Mouse (Mus musculus) intestine, embryonic 16.5 days (tissue): Measurements from ENCODE around the gene Lrr1. TPM values are rescaled to one million over a fixed set of nuclear protein-coding genes. Genes with fewer than 3 reads are reported as not detected.

ENCODE experiments used
- ATAC-seq: fragments of 200-750 bp; cut with Nextera tagmentation; 2 replicates; pipeline ENCODE4 v1.8.0; 2017; ENCODE audit warnings: moderate TSS enrichment, moderate library complexity
- H3K27ac ChIP-seq: fragments of 300-500 bp; sonication (generic); 2 replicates; pipeline ENCODE4 v1.5.1; 2014; ENCODE audit warnings: mild to moderate bottlenecking, low read length
- H3K27me3 ChIP-seq: fragments of 300-500 bp; sonication (generic); replicated peaks from 2 replicates; pipeline ENCODE4 v1.6.1; 2014; ENCODE audit warnings: low read length, control low read depth, mixed read lengths; ENCODE audit not compliant: control insufficient read depth, insufficient read depth
- H3K36me3 ChIP-seq: fragments of 300-500 bp; sonication (generic); 2 replicates; pipeline ENCODE4 v1.6.1; 2014; ENCODE audit warnings: low read length, control low read depth; ENCODE audit not compliant: control insufficient read depth, insufficient read depth
- H3K4me1 ChIP-seq: fragments of 300-500 bp; sonication (generic); 2 replicates; pipeline ENCODE4 v1.6.1; 2014; ENCODE audit warnings: low read length, control low read depth, mixed read lengths; ENCODE audit not compliant: control insufficient read depth, insufficient read depth
- H3K4me2 ChIP-seq: fragments of 300-500 bp; sonication (generic); 2 replicates; pipeline ENCODE4 v1.6.1; 2014; ENCODE audit warnings: low read depth, low read length, control low read depth
- H3K4me3 ChIP-seq: fragments of 300-500 bp; sonication (generic); 2 replicates; pipeline ENCODE4 v1.5.1; 2014; ENCODE audit warnings: mild to moderate bottlenecking, low read length
- H3K9ac ChIP-seq: fragments of 300-500 bp; sonication (generic); 2 replicates; pipeline ENCODE4 v1.6.1; 2014; ENCODE audit warnings: low read depth, low read length
- H3K9me3 ChIP-seq: fragments of 300-500 bp; sonication (generic); 2 replicates; pipeline ENCODE4 v1.6.1; 2016; ENCODE audit warnings: low read length, control low read depth; ENCODE audit not compliant: control insufficient read depth
- WGBS: fragments of 180-500 bp; shearing (Covaris S2); extraction: QIAGEN DNeasy Blood & Tissue Kit; methylation state at CpG from one replicate; pipeline ENCODE4 v1.1.7; 2014; 5-methylcytosine and 5-hydroxymethylcytosine counted together
- polyA plus RNA-seq: library from polyadenylated mRNA; unstranded; fragments of >200 nt; fragmentation: Nextera tagmentation; extraction: Ambion mirVana; gene quantifications from 2 replicates; pipeline ENCODE4 v1.2.1, GENCODE M21; 2015

Lrr1 gene
- polyA plus RNA-seq, 1 experiment from 2014 or later, result 17.3 TPM

DNA sequence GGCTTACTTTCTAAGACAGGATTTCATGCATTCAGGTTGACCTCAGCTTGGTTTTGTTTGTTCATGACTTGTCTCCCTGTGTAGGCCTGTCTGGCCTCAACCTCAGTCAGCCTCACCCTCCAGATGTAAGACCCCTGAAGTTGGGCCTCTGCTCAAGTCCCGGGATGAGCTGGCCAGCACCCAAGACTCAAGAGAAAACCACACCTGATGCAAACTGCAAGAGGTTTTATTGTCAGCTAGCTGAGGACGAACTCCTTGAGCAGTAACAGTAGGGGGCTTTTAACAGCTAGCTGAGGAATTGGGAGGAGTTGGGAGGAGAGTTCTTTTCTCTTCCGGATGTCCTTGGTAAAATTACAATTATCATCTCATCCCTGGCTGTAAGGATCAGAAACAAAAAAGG is 8.9 kb downstream of the Lrr1 start:
- Histone ChIP-seq H3K9ac (no peak overlapping the region), H3K4me3 (no peak overlapping the region), H3K27ac (no peak overlapping the region), H3K4me1 (no peaks in the 10 kb centered on the region), H3K4me2 (no peak overlapping the region), H3K27me3 (no peaks in the 10 kb centered on the region), H3K9me3 (no peaks in the 10 kb centered on the region), H3K36me3 (peaks cover 6% of the 10 kb centered on the region)
- 85% methylated on average over 3 of the region's 3 CpGs for WGBS
- ATAC-seq, result no peak

DNA sequence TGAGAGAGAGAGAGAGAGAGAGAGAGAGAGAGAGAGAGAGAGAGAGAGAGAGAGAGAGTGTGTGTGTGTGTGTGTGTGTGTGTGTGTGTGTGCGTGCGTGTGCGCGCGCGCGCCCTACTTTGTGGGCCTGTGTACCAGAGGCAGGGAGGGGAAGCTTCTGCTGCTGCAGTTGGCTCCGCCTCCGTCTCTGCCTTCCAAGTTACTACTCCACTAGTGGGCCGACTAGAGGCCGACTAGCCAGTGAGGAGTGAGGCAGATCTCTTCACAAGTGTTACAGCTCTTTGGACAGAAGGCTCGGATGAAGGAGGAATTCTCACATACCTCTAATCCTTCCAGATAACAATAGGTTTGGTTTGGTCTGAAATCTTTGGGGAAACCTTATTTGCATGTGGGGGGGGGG is 10.8 kb downstream of the Lrr1 start:
- 58% methylated on average over 12 of the region's 12 CpGs for WGBS
- ATAC-seq, result no peak
- Histone ChIP-seq H3K9ac (no peak overlapping the region), H3K27ac (no peak overlapping the region), H3K36me3 (peaks cover 6% of the 10 kb centered on the region), H3K27me3 (no peaks in the 10 kb centered on the region), H3K9me3 (no peaks in the 10 kb centered on the region), H3K4me2 (no peak overlapping the region), H3K4me1 (no peaks in the 10 kb centered on the region), H3K4me3 (no peak overlapping the region)

DNA sequence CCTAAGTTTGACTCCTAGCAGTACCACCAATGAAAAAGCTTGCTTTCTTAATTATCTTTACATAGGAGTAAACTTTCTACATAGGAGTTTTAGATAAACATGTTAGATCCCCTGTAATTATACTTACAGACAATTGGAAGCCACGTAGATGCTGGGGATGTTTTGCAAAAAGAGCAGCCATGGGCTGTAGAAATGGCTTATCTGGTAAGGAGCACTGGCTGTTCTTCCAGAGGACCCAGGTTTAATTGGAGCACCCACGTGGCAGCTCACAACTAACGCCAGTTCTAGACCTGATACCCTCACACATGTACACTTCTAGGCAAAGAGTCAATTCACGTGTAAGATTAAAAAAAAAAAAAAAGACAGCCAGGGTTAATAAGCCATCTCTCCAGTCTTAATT is 13.2 kb downstream of the Lrr1 start:
- Histone ChIP-seq H3K27me3 (no peaks in the 10 kb centered on the region), H3K36me3 (peaks cover 4% of the 10 kb centered on the region), H3K4me3 (no peak overlapping the region), H3K9me3 (no peaks in the 10 kb centered on the region), H3K27ac (no peak overlapping the region), H3K4me2 (no peak overlapping the region), H3K4me1 (peaks cover 10% of the 10 kb centered on the region), H3K9ac (no peak overlapping the region)
- no peak for ATAC-seq
- WGBS, result 89% methylated on average over 4 of the region's 4 CpGs

- Histone ChIP-seq H3K4me3 (peak within 1 kb of the TSS; percentile 86), H3K36me3 (peaks cover 4% of the 10 kb centered on the region; the same call in 1 of the 2 replicates), H3K27ac (peak within 1 kb of the TSS; percentile 90), H3K9me3 (no peaks in the 10 kb centered on the region), H3K4me1 (peaks cover 17% of the 10 kb centered on the region), H3K9ac (peak within 1 kb of the TSS; percentile 93), H3K27me3 (no peaks in the 10 kb centered on the region), H3K4me2 (peak within 1 kb of the TSS; percentile 92)
- ATAC-seq, result peak; percentile 99
- under 1% methylated on average over 82 of the region's 84 CpGs for WGBS
These were observed 15.1 kb downstream of the Lrr1 start, which contains the start of the genes Rpl36al and Mgat2 for GRCm38 (mm10) chr12:69183583-69184308. Gene Rpl36al (minus strand): TSS chr12:69184083. Gene Mgat2 (plus strand): TSS chr12:69184157.

DNA sequence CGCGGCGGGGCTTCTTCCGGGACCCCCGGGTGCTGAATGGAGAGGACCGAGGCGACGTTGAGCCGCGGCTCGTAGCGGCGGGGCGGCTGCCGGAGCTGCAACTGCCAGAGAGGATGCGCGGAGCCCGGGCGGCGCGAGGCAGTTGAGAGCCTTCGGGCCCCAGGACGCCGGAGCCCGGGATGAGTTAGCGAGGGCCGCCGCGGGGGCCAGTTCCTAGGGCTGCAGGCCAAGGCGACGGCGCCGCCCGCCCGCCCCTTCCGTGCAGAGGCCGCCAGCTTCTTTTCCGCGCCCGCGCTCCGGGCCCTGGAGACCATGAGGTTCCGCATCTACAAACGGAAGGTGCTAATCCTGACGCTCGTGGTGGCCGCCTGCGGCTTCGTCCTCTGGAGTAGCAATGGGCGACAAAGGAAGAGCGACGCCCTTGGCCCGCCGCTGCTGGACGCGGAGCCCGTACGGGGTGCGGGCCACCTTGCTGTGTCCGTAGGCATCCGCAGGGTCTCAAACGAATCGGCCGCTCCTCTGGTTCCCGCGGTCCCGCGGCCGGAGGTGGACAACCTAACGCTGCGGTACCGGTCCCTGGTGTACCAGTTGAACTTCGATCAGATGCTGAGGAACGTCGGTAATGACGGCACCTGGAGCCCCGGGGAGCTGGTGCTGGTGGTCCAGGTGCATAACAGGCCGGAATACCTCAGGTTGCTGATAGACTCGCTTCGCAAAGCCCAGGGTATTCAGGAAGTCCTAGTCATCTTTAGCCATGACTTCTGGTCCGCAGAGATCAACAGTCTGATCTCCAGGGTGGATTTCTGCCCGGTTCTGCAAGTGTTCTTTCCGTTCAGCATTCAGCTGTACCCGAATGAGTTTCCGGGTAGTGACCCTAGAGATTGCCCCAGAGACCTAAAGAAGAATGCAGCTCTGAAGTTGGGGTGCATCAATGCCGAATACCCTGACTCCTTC is 16.0 kb downstream of the Lrr1 start:
- Histone ChIP-seq H3K4me3 (peak overlapping the region; percentile 86), H3K9me3 (no peaks in the 10 kb centered on the region), H3K9ac (peak overlapping the region; percentile 93), H3K27ac (peak overlapping the region; percentile 90), H3K36me3 (peaks cover 4% of the 10 kb centered on the region; the same call in 1 of the 2 replicates), H3K4me2 (peak overlapping the region; percentile 92), H3K27me3 (no peaks in the 10 kb centered on the region), H3K4me1 (peaks cover 17% of the 10 kb centered on the region)
- peak; percentile 62 for ATAC-seq
- WGBS, result 1% methylated on average over 86 of the region's 86 CpGs

- Histone ChIP-seq H3K9ac (peak overlapping the region; percentile 93), H3K27me3 (no peaks in the 10 kb centered on the region), H3K27ac (no peak overlapping the region), H3K4me2 (peak overlapping the region; percentile 92), H3K36me3 (peaks cover 6% of the 10 kb centered on the region), H3K4me3 (peak overlapping the region; percentile 86), H3K4me1 (peaks cover 17% of the 10 kb centered on the region), H3K9me3 (no peaks in the 10 kb centered on the region)
- 66% methylated on average over 7 of the region's 7 CpGs for WGBS
- ATAC-seq, result no peak
These were observed 16.8 kb downstream of the Lrr1 start for GRCm38 (mm10) chr12:69185371-69185770.

GRCm38 (mm10) chr12:69186811-69187471 is 18.3 kb downstream of the Lrr1 start:
- peaks cover 17% of the 10 kb centered on the region for H3K4me1 ChIP-seq
- H3K36me3 ChIP-seq, result peaks cover 6% of the 10 kb centered on the region
- H3K9ac ChIP-seq, result no peak overlapping the region; the same call in 1 of the 2 replicates
- H3K27me3 ChIP-seq, result no peaks in the 10 kb centered on the region
- 56% methylated on average over 5 of the region's 5 CpGs for WGBS
- H3K27ac ChIP-seq, result peak overlapping the region; percentile 54
- peak overlapping the region; percentile 42 for H3K4me2 ChIP-seq
- H3K4me3 ChIP-seq, result peak overlapping the region; percentile 1; the same call in 1 of the 2 replicates
- H3K9me3 ChIP-seq, result no peaks in the 10 kb centered on the region
- no peak for ATAC-seq

DNA sequence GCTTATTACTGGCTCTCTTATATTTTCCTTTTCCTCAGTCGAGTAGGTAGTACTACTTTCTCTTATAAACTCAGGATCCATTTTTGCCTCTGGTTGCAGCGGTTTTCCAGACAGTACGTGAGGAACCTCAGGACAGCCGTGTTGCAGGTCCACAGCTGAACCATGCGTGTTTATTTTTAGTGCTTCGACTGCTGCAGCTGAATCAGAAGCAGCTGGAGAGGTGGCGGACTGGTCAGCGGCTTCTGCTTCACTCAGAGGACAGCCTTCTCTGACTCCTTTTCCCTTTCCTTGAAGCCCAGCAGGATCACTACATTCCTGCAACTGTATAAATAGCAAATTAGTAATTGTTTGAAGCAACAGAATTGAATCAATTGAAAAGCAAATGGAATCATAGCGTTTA is 21.5 kb downstream of the Lrr1 start:
- Histone ChIP-seq H3K9me3 (no peaks in the 10 kb centered on the region), H3K4me3 (no peak overlapping the region), H3K9ac (no peak overlapping the region), H3K4me2 (no peak overlapping the region), H3K4me1 (peaks cover 16% of the 10 kb centered on the region), H3K27me3 (no peaks in the 10 kb centered on the region), H3K27ac (no peak overlapping the region), H3K36me3 (peaks cover 6% of the 10 kb centered on the region)
- 84% methylated on average over 9 of the region's 9 CpGs for WGBS
- no peak for ATAC-seq

- H3K36me3 ChIP-seq, result peaks cover 6% of the 10 kb centered on the region
- H3K4me3 ChIP-seq, result no peak overlapping the region
- no peaks in the 10 kb centered on the region for H3K9me3 ChIP-seq
- no peaks in the 10 kb centered on the region for H3K27me3 ChIP-seq
- 95% methylated on average over 1 of the region's 1 CpGs for WGBS
- no peak for ATAC-seq
- no peak overlapping the region for H3K4me2 ChIP-seq
- no peak overlapping the region for H3K9ac ChIP-seq
- no peak overlapping the region for H3K27ac ChIP-seq
- H3K4me1 ChIP-seq, result peaks cover 11% of the 10 kb centered on the region
These were observed 21.9 kb downstream of the Lrr1 start for GRCm38 (mm10) chr12:69190522-69190921.
